Mouse (Mus musculus) left cerebral cortex, postnatal 10 days (tissue): ENCODE measurements around the gene Nhsl1. TPM values are rescaled to one million over a fixed set of nuclear protein-coding genes. Genes with fewer than 3 reads are reported as not detected.
"Not testable (repeated sequence)": the region's sequence is repeated elsewhere in the genome, so short reads cannot be mapped to it uniquely, and the experiment has no call there.

Source experiments
- DNase-seq, 2 experiments: peaks; one replicate each; pipeline ENCODE4 v3.0.0; 2021 to 2022; ENCODE audit warnings: low spot score in 2 of 2, mixed read lengths in 1 of 2; ENCODE audit errors: extremely low spot score in 1 of 2
- intact Hi-C: fragments of 180-260 bp; cut with DNase I; formaldehyde crosslinking; loops from one replicate; pipeline ENCODE4 v1.15.1; 2025
- total RNA-seq, 2 experiments: library from RNA; stranded (reverse); gene quantifications; 2 replicates each; pipeline ENCODE4 v1.2.3; 2021

Gene Nhsl1
- total RNA-seq, 2 experiments from 2014 or later, result 40.8 to 43.5 TPM

GRCm38 (mm10) chr10:18545813-18546235 lies 227.0 kb downstream of the Nhsl1 start, which contains the start of gene Hebp2:
Gene Hebp2, minus strand, starts transcription at chr10:18546076.
- peak; percentile 31 to 79 for DNase-seq
- intact Hi-C loops, result no loop called here

- DNase-seq, result no peak
- intact Hi-C loops, result no loop called here
These were observed 228.6 kb downstream of the Nhsl1 start for GRCm38 (mm10) chr10:18547381-18547780.

- DNase-seq, result no peak
- intact Hi-C loops, result no loop called here
These were observed 230.8 kb downstream of the Nhsl1 start for GRCm38 (mm10) chr10:18549321-18550216.

GRCm38 (mm10) chr10:18559076-18559475 lies 240.3 kb downstream of the Nhsl1 start:
- DNase-seq, intact Hi-C loops: not testable (repeated sequence)

- DNase-seq, result no peak
- intact Hi-C loops, result loop anchor here (5.0 to 10.0 kb wide), 2 partner anchors 281 to 343 kb away; no protein-coding TSS in a partner anchor
These were observed 242.7 kb downstream of the Nhsl1 start for GRCm38 (mm10) chr10:18561445-18561844.

- DNase-seq, result peak; percentile 27 to 47
These were observed 244.2 kb downstream of the Nhsl1 start for GRCm38 (mm10) chr10:18562940-18563339.

GRCm38 (mm10) chr10:18572581-18572980 lies 253.8 kb downstream of the Nhsl1 start:
- intact Hi-C loops, result no loop called here
- DNase-seq, result no peak

More at GRCm38 (mm10) chr10:18562940-18563339, 244.2 kb downstream of the Nhsl1 start:
- intact Hi-C loops, result loop anchor here (5.0 to 10.0 kb wide), 2 partner anchors 279 to 342 kb away; no protein-coding TSS in a partner anchor

Other genes with a start within 250 kb of the Nhsl1 start
- under 1 TPM; 0.17 to 0.41 TPM for gene Ect2l, start 108.1 kb upstream of the Nhsl1 start, total RNA-seq
- gene Ccdc28a, start 84.0 kb upstream of the Nhsl1 start, total RNA-seq, result 10 to 100 TPM; 10.1 to 10.2 TPM
- gene Hebp2, start 227.1 kb downstream of the Nhsl1 start, total RNA-seq, result 1 to 10 TPM; 3.3 to 5.4 TPM